Mouse (Mus musculus) heart, embryonic 16.5 days (tissue): ENCODE measurements around the gene Luc7l3. TPM values are rescaled to one million over a fixed set of nuclear protein-coding genes. Genes with fewer than 3 reads are reported as not detected.
"Not testable (repeated sequence)": the region's sequence is repeated elsewhere in the genome, so short reads cannot be mapped to it uniquely, and the experiment has no call there.

ENCODE experiments used
- ATAC-seq: fragments of 200-750 bp; cut with Nextera tagmentation; replicated peaks from 2 replicates; pipeline ENCODE4 v1.8.0; 2017; ENCODE audit warnings: moderate number of reproducible peaks; ENCODE audit not compliant: insufficient read depth, low FRiP score; ENCODE audit errors: extremely low read depth
- H3K27ac ChIP-seq: fragments of 300-500 bp; sonication (generic); 2 replicates; pipeline ENCODE4 v1.5.1; 2014; ENCODE audit warnings: mild to moderate bottlenecking, low read length, control low read depth, moderate library complexity
- H3K27me3 ChIP-seq: fragments of 300-500 bp; sonication (generic); 2 replicates; pipeline ENCODE4 v1.6.1; 2014; ENCODE audit warnings: low read length, mixed read lengths; ENCODE audit not compliant: control insufficient read depth, insufficient read depth
- H3K36me3 ChIP-seq: fragments of 300-500 bp; sonication (generic); 2 replicates; pipeline ENCODE4 v1.6.1; 2014; ENCODE audit not compliant: control insufficient read depth, insufficient read depth
- H3K4me1 ChIP-seq: fragments of 300-500 bp; sonication (generic); 2 replicates; pipeline ENCODE4 v1.6.1; 2014; ENCODE audit warnings: low read length, mixed read lengths; ENCODE audit not compliant: control insufficient read depth, insufficient read depth
- H3K4me2 ChIP-seq: fragments of 300-500 bp; sonication (generic); 2 replicates; pipeline ENCODE4 v1.6.1; 2014; ENCODE audit warnings: low read depth, mild to moderate bottlenecking, control low read depth, low read length
- H3K4me3 ChIP-seq: fragments of 300-500 bp; sonication (generic); 2 replicates; pipeline ENCODE4 v1.5.1; 2014; ENCODE audit warnings: mild to moderate bottlenecking, control low read depth, low read length
- H3K9ac ChIP-seq: fragments of 300-500 bp; sonication (generic); 2 replicates; pipeline ENCODE4 v1.6.1; 2014; ENCODE audit warnings: low read length, control low read depth
- H3K9me3 ChIP-seq: fragments of 300-500 bp; sonication (generic); replicated peaks from 2 replicates; pipeline ENCODE4 v1.6.1; 2016; ENCODE audit warnings: low read length; ENCODE audit not compliant: control insufficient read depth
- WGBS: fragments of 180-500 bp; shearing (Covaris S2); extraction: QIAGEN DNeasy Blood & Tissue Kit; methylation state at CpG from one replicate; pipeline ENCODE4 v1.1.7; 2014; 5-methylcytosine and 5-hydroxymethylcytosine counted together
- polyA plus RNA-seq: library from polyadenylated mRNA; unstranded; fragments of >200 nt; fragmentation: Nextera tagmentation; extraction: Ambion mirVana; gene quantifications from 2 replicates; pipeline ENCODE4 v1.2.1, GENCODE M21; 2015

Luc7l3 gene
- polyA plus RNA-seq, 1 experiment from 2014 or later: 73.2 TPM

DNA sequence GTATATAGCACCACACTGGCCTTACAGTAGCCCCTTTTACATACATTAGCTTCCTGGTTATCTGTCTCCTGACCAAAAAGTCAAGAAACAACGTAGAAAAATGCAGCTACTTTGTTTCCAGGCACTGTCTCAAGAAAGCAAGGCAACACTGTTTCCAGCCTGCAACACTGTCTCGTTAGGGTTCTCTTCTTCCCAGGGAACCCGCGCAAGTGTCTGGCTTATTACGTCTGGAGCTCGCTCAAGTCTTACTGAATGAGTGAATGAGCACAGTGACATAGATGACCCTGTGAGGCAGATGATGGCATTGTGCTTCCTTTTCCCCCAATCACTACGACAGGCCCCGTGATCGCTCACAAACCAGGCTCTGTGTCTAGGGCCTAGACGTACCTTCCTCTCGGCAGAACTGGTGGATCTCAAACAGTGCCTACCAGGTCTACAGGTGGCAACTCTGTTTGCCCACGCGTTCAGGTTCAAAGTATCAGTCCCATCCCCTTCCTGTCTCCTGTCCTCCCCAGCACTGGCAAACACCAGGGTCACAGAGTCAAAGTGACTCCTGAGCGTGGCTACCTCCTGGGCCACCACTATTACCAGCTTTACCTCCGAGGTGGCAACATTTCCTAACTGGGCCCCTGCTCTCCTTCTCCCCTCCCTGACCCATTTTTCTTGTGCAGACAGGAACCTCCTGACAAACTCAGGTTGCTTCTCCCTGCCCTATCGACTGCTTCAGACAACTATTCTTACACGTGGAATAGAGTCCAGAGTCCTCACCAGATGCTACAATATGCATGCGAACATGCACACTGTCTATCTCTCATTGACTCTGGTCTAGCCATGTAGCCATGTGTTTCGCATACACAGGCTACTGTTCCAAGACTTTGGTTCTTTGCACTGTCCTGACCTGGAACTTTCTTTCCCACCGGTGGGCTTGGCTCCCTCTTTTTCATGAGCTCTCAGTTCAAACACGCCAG, 48.5 kb downstream of the Luc7l3 start:
- 86% methylated on average over 21 of the region's 21 CpGs for whole genome bisulfite sequencing
- Histone ChIP-seq H3K27ac (no peak overlapping the region), H3K27me3 (no peaks in the 10 kb centered on the region), H3K9ac (no peak overlapping the region), H3K9me3 (no peaks in the 10 kb centered on the region), H3K36me3 (no peaks in the 10 kb centered on the region), H3K4me3 (no peak overlapping the region), H3K4me2 (no peak overlapping the region), H3K4me1 (peaks cover 7% of the 10 kb centered on the region)
- no peak for ATAC-seq

DNA sequence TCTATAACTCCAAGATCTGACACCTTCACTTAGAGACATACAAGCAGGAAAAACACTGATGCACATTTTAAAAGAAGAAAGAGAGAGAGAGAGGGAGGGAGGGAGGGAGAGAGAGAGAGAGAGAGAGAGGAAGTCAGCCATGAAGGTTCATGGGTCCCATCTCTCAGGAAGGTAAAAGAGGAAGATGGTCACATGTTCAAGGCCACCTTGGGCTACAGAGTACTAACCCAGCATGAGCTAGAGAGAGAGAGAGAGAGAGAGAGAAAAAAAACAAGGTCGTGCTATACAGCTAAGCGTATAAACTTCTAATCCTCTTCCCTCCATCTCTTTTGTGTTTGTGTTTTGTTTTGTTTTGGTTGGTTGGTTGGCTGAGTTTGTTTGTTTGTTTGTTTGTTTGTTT, 50.8 kb downstream of the Luc7l3 start:
- no peak for ATAC-seq
- 93% methylated on average over 2 of the region's 2 CpGs for WGBS
- Histone ChIP-seq H3K36me3 (no peaks in the 10 kb centered on the region), H3K27me3 (no peaks in the 10 kb centered on the region), H3K27ac (no peak overlapping the region), H3K4me1 (peaks cover 5% of the 10 kb centered on the region), H3K4me3 (no peak overlapping the region), H3K9ac (no peak overlapping the region), H3K4me2 (no peak overlapping the region), H3K9me3 (no peaks in the 10 kb centered on the region)

DNA sequence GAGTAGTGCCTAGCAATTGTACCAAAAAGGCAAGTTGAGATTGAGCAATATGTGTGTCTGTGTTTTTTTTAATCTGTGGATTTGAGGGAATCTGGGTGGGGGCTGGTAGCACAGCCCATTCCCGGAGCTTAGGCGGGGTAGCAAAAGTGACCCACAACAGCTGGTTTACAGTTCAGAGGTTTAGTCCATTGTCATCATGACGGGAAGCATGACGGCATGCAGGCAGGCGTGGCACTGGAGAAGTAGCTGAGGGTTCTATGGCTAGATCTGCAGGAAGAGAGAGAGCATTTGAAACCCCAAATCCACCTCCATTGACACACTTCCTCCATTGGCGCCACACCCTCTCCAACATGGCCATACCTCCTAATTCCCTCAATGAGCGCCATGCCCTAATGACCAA, 51.9 kb downstream of the Luc7l3 start:
- no peaks in the 10 kb centered on the region for H3K27me3 ChIP-seq
- H3K4me1 ChIP-seq: peaks cover 5% of the 10 kb centered on the region
- WGBS: 82% methylated on average over 7 of the region's 7 CpGs
- no peaks in the 10 kb centered on the region for H3K9me3 ChIP-seq
- H3K27ac ChIP-seq: no peak overlapping the region
- no peak overlapping the region for H3K4me2 ChIP-seq
- H3K36me3 ChIP-seq: no peaks in the 10 kb centered on the region
- H3K9ac ChIP-seq: no peak overlapping the region
- no peak overlapping the region for H3K4me3 ChIP-seq
- no peak for ATAC-seq

DNA sequence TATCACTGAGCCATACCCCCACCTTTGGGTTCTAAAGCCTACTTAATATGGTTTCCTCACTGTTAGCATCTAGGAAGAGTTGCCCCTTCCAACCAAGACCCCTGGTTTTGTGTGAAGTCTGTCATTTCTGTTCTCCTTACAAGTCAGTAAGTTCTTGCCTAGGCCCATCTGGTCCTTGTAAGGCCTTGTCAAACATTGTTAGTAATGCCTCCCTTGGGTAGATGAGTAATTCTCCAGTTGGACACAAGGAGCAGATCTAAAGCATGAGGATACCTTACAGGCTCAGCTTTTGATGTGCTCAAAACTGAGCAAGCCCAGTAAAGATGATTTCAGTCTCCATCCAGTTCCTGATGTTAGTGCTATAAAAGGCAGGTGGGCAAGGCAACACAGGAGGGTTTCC, 53.0 kb downstream of the Luc7l3 start:
- no peak for ATAC-seq
- H3K36me3 ChIP-seq: no peaks in the 10 kb centered on the region
- no peak overlapping the region for H3K9ac ChIP-seq

DNA sequence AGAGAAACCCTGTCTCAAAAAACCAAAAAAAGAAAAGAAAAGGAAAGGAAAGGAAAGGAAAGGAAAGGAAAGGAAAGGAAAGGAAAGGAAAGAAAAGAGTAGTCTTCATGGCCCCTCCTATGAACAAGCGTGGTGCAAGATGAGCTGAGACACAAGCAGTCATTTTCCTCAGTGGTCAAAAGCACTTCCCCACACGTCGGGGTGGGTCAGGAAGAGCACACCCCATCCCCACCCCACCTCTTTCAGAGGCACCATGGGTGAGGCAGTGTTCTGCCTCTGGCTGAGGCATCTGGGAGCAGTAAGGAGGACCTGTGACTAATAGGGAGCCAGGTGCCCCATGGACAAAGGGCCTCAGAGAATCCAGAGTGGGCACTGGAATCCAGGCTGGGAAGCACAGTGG, 55.6 kb downstream of the Luc7l3 start:
- H3K9ac ChIP-seq, H3K9me3 ChIP-seq, H3K36me3 ChIP-seq, ATAC-seq, H3K4me2 ChIP-seq, H3K27ac ChIP-seq, H3K4me3 ChIP-seq, H3K4me1 ChIP-seq, H3K27me3 ChIP-seq: not testable (repeated sequence)
- WGBS: 76% methylated on average over 3 of the region's 3 CpGs

More for the DNA sequence above, 53.0 kb downstream of the Luc7l3 start:
- Histone ChIP-seq H3K27me3 (no peaks in the 10 kb centered on the region), H3K4me1 (no peaks in the 10 kb centered on the region; the same call in 1 of the 2 replicates), H3K4me2 (no peak overlapping the region), H3K9me3 (no peaks in the 10 kb centered on the region), H3K4me3 (no peak overlapping the region), H3K27ac (no peak overlapping the region)

DNA sequence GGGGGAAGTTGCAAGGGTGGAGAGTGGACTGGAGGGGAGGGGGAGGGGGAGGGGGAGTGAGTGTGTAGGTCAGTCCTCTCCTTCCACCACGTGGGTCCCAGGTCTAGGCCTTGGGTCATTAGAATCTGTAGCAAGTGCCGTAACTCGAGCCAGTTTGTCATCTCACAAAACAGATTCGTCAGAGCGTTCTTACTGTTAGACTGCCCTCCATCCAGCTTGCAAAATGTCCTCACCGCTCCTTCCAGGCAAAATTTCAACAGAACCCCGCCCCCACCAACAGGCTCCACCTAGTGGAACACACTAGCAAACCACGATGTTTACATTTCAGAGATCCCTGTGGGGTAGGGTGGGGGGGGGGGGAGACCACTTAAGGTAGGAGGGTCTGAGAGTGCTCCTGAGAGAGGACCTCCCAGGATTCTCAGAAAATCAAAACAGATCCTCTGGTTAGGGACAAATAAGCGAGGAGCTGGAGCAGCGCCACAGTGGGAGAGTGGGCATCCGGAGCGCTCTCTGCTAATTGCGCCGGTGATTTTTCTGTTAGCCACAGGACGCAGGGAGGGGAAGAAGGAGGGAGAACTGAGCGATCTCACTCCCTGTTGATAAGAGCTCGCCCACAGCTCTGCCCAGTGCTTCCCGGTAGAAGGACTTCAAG, 56.5 kb downstream of the Luc7l3 start:
- peak overlapping the region; percentile 76 for H3K4me2 ChIP-seq
- WGBS: 3% methylated on average over 18 of the region's 18 CpGs
- peak overlapping the region; percentile 53 for H3K4me3 ChIP-seq
- no peaks in the 10 kb centered on the region for H3K9me3 ChIP-seq
- H3K9ac ChIP-seq: peak overlapping the region; percentile 71
- no peaks in the 10 kb centered on the region; the same call in 1 of the 2 replicates for H3K4me1 ChIP-seq
- H3K27me3 ChIP-seq: no peaks in the 10 kb centered on the region
- ATAC-seq: peak; percentile 78
- peak overlapping the region; percentile 62 for H3K27ac ChIP-seq
- H3K36me3 ChIP-seq: no peaks in the 10 kb centered on the region

DNA sequence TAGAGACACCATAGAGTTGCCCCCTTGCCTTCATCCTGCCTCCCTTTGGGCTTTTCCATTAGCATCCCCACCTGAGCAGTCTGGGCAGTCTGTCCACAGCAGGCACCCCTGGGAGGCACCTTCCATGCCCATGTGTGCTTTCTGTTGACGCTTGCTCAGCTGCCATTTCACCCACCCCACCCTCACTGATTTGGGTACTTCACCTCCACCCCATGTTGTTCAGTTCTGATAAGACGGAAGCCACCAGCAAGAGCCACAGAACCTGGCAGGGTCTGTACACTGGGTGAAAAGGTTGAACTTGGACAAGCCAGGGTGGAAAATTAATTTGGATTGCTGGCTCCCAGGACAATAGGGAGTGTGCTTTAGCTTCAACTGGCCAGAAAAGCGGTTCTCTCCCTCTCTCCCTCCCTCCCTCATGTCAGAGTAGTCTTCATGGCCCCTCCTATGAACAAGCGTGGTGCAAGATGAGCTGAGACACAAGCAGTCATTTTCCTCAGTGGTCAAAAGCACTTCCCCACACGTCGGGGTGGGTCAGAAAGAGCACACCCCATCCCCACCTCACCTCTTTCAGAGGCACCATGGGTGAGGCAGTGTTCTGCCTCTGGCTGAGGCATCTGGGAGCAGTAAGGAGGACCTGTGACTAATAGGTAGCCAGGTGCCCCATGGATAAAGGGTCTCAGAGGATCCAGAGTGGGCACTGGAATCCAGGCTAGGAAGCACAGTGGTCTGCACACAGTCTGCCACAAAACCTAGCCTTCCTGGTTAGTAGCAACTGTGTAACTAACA, 60.0 kb downstream of the Luc7l3 start:
- Histone ChIP-seq H3K27me3 (no peaks in the 10 kb centered on the region), H3K4me1 (no peaks in the 10 kb centered on the region; the same call in 1 of the 2 replicates), H3K36me3 (no peaks in the 10 kb centered on the region), H3K4me3 (no peak overlapping the region), H3K9me3 (no peaks in the 10 kb centered on the region), H3K9ac (no peak overlapping the region), H3K27ac (no peak overlapping the region), H3K4me2 (no peak overlapping the region)
- ATAC-seq: no peak
- WGBS: 72% methylated on average over 6 of the region's 6 CpGs

DNA sequence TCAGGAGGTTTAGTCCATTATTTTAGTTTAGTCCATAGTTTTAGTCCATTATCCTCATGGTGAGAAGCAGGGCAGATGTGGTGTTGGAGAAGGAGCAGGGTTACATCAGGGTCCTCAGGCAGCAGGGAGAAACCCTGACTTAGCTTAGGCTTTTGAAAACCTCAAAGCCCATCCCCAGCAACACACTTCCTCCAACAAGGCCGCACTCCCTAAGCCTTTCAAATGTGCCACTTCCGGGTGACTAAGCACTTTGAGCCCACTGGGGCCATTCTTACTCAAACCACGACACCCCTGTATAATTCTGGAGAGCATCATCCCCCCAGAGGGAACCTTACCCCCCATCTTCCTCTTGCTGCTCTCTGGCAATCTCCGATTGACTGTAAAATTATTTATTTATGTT, 62.0 kb downstream of the Luc7l3 start:
- WGBS: 64% methylated on average over 4 of the region's 4 CpGs
- H3K4me2 ChIP-seq: no peak overlapping the region
- H3K9ac ChIP-seq: no peak overlapping the region
- H3K4me3 ChIP-seq: no peak overlapping the region
- no peaks in the 10 kb centered on the region for H3K27me3 ChIP-seq
- H3K4me1 ChIP-seq: no peaks in the 10 kb centered on the region; the same call in 1 of the 2 replicates
- no peaks in the 10 kb centered on the region for H3K36me3 ChIP-seq
- ATAC-seq: no peak
- H3K9me3 ChIP-seq: no peaks in the 10 kb centered on the region
- H3K27ac ChIP-seq: no peak overlapping the region
